Mouse (Mus musculus): ENCODE measurements around the gene Akap13.

Gene Akap13

GRCm38 (mm10) chr7:75715026-75715425 is 259.7 kb downstream of the Akap13 start:
- in situ Hi-C loops (cut with MboI): no loop called here

- in situ Hi-C loops (cut with MboI): no loop called here
Observed at GRCm38 (mm10) chr7:75715939-75716338, 260.6 kb downstream of the Akap13 start.

GRCm38 (mm10) chr7:75717349-75717748 is 262.0 kb downstream of the Akap13 start:
- in situ Hi-C loops (cut with MboI): no loop called here

GRCm38 (mm10) chr7:75721302-75721701 is 266.0 kb downstream of the Akap13 start:
- in situ Hi-C loops (cut with MboI): loop anchor here (10.0 kb wide), 1 partner anchor 587 kb away; no protein-coding TSS in a partner anchor

- in situ Hi-C loops (cut with MboI): loop anchor here (10.0 kb wide), 1 partner anchor 589 kb away; no protein-coding TSS in a partner anchor
Observed at GRCm38 (mm10) chr7:75724012-75724411, 268.7 kb downstream of the Akap13 start.

- in situ Hi-C loops (cut with MboI): loop anchor here (10.0 kb wide), 1 partner anchor 591 kb away; no protein-coding TSS in a partner anchor
Observed at GRCm38 (mm10) chr7:75725899-75726298, 270.6 kb downstream of the Akap13 start.

- in situ Hi-C loops (cut with MboI): loop anchor here (10.0 kb wide), 1 partner anchor 592 kb away; no protein-coding TSS in a partner anchor
Observed at GRCm38 (mm10) chr7:75726867-75727266, 271.5 kb downstream of the Akap13 start.

DNA sequence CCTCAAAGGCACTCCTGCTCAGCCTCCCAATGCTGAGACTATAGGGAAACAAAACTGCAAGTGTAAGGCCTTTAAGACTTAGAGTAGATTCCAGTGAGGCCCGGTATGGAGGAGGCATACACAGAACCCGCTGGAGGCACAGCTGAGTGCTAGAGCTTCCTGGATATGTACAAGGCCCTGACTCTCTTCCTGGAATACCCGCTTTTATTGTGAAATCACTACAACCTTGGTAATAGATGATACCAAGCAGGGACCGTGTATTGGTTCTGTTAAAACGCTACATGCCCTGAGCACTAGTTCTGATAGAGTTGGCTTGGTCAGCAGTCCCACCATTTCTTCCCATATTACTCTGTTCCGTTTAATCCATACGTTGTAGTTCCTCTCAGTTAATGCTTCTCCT is 274.3 kb downstream of the Akap13 start:
- in situ Hi-C loops (cut with MboI): loop anchor here (10.0 kb wide), 1 partner anchor 595 kb away; no protein-coding TSS in a partner anchor

GRCm38 (mm10) chr7:75730216-75730615 is 274.9 kb downstream of the Akap13 start:
- in situ Hi-C loops (cut with MboI): no loop called here

GRCm38 (mm10) chr7:75731951-75732350 is 276.6 kb downstream of the Akap13 start:
- in situ Hi-C loops (cut with MboI): no loop called here

GRCm38 (mm10) chr7:75733166-75733565 is 277.8 kb downstream of the Akap13 start:
- in situ Hi-C loops (cut with MboI): no loop called here

DNA sequence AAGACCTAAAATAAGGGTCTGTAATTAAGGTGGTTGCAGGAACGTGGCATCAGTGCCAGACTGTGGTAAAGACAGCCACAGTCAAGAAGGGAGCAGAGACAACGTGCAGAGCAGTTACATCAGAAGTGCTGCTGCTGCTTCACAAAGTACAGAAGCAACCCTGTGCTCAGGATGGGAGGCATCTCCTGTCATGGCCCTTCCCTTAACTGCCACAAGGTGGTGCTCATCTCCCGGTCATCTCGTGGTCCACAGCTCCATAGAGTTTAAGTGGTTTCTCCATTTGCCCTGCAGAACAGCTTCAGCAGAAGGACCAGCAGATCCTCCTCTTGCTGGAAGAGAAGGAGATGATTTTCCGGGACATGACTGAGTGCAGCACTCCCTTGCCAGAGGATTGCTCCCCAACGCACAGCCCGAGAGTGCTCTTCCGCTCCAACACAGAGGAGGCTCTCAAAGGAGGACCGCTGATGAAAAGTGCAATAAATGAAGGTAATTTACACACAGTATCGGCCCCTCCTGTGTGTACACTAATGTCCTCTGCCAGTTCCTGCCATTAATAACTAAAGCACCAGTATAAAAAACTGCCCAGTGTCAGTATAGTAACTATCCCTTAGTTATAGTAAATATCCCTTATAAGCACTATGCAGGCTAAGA is 283.9 kb downstream of the Akap13 start:
- in situ Hi-C loops (cut with MboI): no loop called here

- in situ Hi-C loops (cut with MboI): loop anchor here (10.0 kb wide), 1 partner anchor 130 kb away; no protein-coding TSS in a partner anchor
Observed at GRCm38 (mm10) chr7:75744528-75744927, 289.2 kb downstream of the Akap13 start.

DNA sequence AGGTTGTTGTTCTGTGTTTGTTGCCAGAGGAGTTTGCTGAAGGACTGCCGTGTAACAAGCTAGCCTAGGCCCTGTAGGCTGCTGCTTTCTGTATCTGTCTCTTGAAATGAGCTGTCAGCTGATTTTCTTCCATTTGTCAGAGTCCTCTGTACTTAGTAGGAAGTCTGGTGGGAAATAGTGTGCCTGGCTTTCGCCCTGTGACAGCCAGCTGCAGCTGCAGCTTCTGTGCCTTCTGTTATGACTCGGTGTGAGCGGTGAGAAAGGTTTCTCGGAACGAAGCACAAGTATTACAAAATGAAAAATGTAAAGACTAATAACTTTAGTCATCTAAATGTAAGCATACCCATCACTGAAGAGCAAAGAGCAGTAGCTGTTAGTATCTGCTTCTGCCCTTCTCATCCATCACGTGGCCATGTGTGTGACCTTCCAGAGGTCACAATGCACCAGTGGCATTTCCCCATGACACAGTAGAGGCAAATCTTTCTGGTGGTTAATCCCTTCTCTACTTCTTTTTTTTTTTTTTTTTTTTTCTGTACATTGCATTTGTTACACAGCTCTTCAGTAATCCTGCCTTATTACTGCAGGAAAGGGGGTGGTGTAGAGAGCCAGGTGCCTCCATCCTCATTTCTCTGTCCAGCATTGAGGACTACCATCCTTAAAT is 289.8 kb downstream of the Akap13 start:
- in situ Hi-C loops (cut with MboI): loop anchor here (10.0 kb wide), 1 partner anchor 130 kb away; no protein-coding TSS in a partner anchor

DNA sequence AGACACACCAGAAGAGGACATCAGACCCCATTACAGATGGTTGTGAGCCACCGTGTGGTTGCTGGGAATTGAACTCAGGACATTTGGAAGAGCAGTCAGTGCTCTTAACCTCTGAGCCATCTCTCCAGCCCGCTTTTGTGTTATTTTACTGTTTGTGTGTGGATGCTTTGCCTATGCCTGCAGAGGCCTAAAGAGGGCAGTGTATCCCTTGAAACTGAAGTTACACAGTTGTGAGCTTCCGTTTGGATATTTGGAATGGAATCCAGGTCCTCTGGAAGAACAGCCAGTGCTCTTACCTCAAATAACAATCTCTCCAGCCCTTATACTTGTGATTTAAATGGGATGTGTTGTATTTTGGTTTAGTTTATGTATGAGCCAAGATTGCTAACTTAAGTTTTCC is 290.6 kb downstream of the Akap13 start:
- in situ Hi-C loops (cut with MboI): loop anchor here (10.0 kb wide), 1 partner anchor 129 kb away; no protein-coding TSS in a partner anchor

- in situ Hi-C loops (cut with MboI): no loop called here
Observed at GRCm38 (mm10) chr7:75750581-75750980, 295.2 kb downstream of the Akap13 start.

DNA sequence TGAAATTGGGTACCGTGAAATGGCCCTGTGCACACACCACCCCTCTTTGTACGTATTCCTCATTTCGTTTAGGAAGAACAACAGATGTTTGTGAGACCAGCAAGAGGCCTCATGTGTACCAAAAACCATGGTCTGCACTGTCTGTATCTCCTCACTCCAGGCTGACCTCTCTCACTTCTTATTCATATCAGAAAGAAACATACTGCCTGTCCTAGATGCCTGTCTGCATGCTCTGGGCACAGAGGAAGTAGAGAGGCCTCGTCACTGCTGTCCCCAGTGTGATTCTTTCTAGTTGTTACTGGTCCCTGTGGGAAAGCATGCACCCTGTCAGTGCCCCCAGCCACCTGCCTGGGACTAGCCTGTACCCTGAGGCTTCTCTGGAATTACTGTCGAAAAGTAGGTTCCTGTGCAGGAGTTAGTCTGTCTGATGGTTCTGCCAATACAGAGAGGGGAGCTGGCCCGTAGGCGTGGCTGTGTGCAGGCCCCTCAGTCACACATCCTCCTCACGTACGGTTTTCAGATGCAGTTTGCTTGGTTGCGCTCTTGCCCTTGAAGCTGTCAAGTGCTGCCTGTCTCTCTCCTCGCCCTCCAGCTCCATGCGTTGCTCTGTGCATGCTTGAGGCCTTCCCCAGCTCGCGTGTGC is 295.9 kb downstream of the Akap13 start:
- in situ Hi-C loops (cut with MboI): no loop called here

- in situ Hi-C loops (cut with MboI): no loop called here
Observed at GRCm38 (mm10) chr7:75752442-75753191, 297.3 kb downstream of the Akap13 start.

- in situ Hi-C loops (cut with MboI): no loop called here
Observed at GRCm38 (mm10) chr7:75753192-75753783, 298.0 kb downstream of the Akap13 start.

DNA sequence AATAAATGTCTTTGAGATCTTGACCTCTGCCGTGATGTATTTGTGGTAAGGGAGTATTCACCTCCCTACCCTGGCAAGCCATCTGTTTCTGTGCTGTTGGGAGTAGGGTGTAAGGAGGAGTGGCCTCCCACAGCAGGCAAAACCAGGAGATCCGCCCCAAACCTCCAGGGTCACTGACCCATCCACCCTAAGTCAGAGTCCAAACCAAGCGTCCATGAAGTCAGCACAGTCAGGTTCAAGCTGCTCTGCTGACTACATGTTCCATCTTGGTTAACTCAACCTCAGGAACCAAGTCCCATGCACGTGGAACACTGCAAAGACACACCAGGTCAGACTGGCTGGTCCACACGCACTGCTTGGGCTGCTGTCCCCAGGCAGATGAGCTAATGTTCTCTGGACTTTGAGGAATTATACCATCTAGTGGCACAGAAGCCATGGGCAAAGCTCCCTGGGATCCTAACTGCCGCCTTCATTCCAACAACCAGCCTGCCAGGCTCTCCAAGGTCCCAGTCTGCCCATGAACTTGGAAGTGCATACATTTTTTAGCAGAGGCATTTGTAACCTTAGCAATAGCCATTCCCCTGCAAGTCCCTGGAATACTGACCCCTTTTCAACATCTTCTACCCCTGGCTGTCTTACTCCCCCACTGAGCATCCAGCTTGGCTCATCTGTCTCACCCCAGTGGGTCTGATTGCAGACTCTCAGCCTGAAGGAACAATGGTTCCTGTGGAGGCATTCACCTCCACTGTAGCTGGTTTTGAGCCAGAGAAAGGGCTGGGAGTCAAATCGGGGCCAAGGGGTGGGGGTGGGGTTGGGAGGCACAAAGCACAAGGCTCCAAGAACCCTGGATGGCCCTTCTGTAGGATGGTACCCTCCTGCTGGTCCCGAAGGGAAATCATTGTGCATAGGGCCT is 299.5 kb downstream of the Akap13 start:
- in situ Hi-C loops (cut with MboI): no loop called here
